ENCODE assay signal across 35 mouse cellular contexts in genomic region chr7:121351688-121352087, GRCm38 (mm10). TPM values are rescaled to one million over a fixed set of nuclear protein-coding genes. Genes with fewer than 3 reads are reported as not detected.
"Had no signal": no experiment of that assay in that cellular context is flagged by ENCODE, and none has a peak within 500 bp of the region (broad histone marks: within the 10 kb centered on the region; RNA-seq: fewer than 3 reads in every experiment).

No protein-coding gene starts in this region.

- H3K36me3 ChIP-seq: limb, embryonic 10.5 days; limb, embryonic 12.5 days; limb, embryonic 13.5 days; limb, embryonic 15.5 days; liver, embryonic 12.5 days; liver, embryonic 13.5 days; liver, embryonic 15.5 days; lung, embryonic 15.5 days; midbrain, embryonic 10.5 days; midbrain, embryonic 12.5 days; midbrain, embryonic 13.5 days; midbrain, embryonic 15.5 days; neural tube, embryonic 12.5 days had no signal

- H3K4me1 ChIP-seq: limb, embryonic 10.5 days; limb, embryonic 12.5 days; limb, embryonic 13.5 days; limb, embryonic 15.5 days; liver, embryonic 12.5 days; liver, embryonic 13.5 days; liver, embryonic 15.5 days; lung, embryonic 15.5 days; megakaryocyte, embryonic 14.5 days; midbrain, embryonic 12.5 days; midbrain, embryonic 15.5 days; neural tube, embryonic 12.5 days had no signal

- H3K27ac ChIP-seq: limb, embryonic 10.5 days; limb, embryonic 12.5 days; limb, embryonic 13.5 days; limb, embryonic 15.5 days; liver, embryonic 12.5 days; liver, embryonic 13.5 days; liver, embryonic 14.5 days; liver, embryonic 15.5 days; lung, embryonic 15.5 days; macrophage; midbrain, embryonic 10.5 days; midbrain, embryonic 12.5 days; midbrain, embryonic 13.5 days; midbrain, embryonic 15.5 days; neural tube, embryonic 12.5 days had no signal

- H3K27me3 ChIP-seq: limb, embryonic 12.5 days; limb, embryonic 13.5 days; limb, embryonic 15.5 days; liver, embryonic 12.5 days; liver, embryonic 13.5 days; liver, embryonic 15.5 days; lung, embryonic 15.5 days; midbrain, embryonic 12.5 days; midbrain, embryonic 13.5 days; midbrain, embryonic 15.5 days; neural tube, embryonic 12.5 days had no signal

- H3K9ac ChIP-seq: limb, embryonic 12.5 days; limb, embryonic 13.5 days; limb, embryonic 15.5 days; liver, embryonic 12.5 days; liver, embryonic 13.5 days; liver, embryonic 14.5 days; liver, embryonic 15.5 days; liver, postnatal 0 days; lung, embryonic 14.5 days; lung, embryonic 15.5 days; midbrain, embryonic 12.5 days; midbrain, embryonic 13.5 days; midbrain, embryonic 15.5 days; neural tube, embryonic 12.5 days had no signal

- H3K4me2 ChIP-seq: limb, embryonic 12.5 days; limb, embryonic 13.5 days; limb, embryonic 15.5 days; liver, embryonic 11.5 days; liver, embryonic 12.5 days; liver, embryonic 13.5 days; liver, embryonic 15.5 days; lung, embryonic 14.5 days; lung, embryonic 15.5 days; midbrain, embryonic 11.5 days; midbrain, embryonic 12.5 days; midbrain, embryonic 13.5 days; midbrain, embryonic 15.5 days; neural tube, embryonic 12.5 days had no signal

- H3K4me3 ChIP-seq: limb, embryonic 10.5 days; limb, embryonic 12.5 days; limb, embryonic 13.5 days; limb, embryonic 15.5 days; liver, embryonic 12.5 days; liver, embryonic 13.5 days; liver, embryonic 15.5 days; lung, embryonic 15.5 days; megakaryocyte, embryonic 14.5 days; midbrain, embryonic 10.5 days; midbrain, embryonic 12.5 days; midbrain, embryonic 13.5 days; midbrain, embryonic 15.5 days; myocyte; neural tube, embryonic 12.5 days had no signal

- DNase-seq: left cerebral cortex, postnatal 4 days; liver; liver, embryonic 13.5 days; liver, postnatal 0 days; lung, adult 18-20 months; lung, adult 2 months; lung, embryonic 14.5 days; lung, postnatal 10 days; lung, postnatal 14 days; lung, postnatal 4 days; midbrain, embryonic 14.5 days had no signal

- H3K9me3 ChIP-seq: limb, embryonic 10.5 days; limb, embryonic 12.5 days; limb, embryonic 13.5 days; limb, embryonic 15.5 days; liver, embryonic 12.5 days; liver, embryonic 13.5 days; liver, embryonic 15.5 days; lung, embryonic 15.5 days; megakaryocyte, embryonic 14.5 days; midbrain, embryonic 10.5 days; midbrain, embryonic 12.5 days; midbrain, embryonic 13.5 days; midbrain, embryonic 15.5 days; neural tube, embryonic 12.5 days had no signal

RNA-seq across cellular contexts. Expression of gene Hs3st2, which starts 40.0 kb away (rescaled TPM):
- total RNA-seq: liver, adult 2 months; megakaryocyte progenitor cell, adult 5-6 weeks; megakaryocyte, adult 5-6 weeks; megakaryocyte-erythroid progenitor cell, adult 5-6 weeks; monocyte, adult 5-6 weeks had no signal
- polyA plus RNA-seq: limb, embryonic 10.5 days; liver, adult 2 months; liver, embryonic 15.5 days; liver, postnatal 0 days; lung, adult 2 months; lung, postnatal 0 days; macrophage; myocyte had no signal
